Mouse (Mus musculus): ENCODE results near the gene Spred3. TPM values are rescaled to one million over a fixed set of nuclear protein-coding genes. Genes with fewer than 3 reads are reported as not detected.

The Spred3 gene
- polyA plus RNA-seq, 1 experiment: 0.32 TPM

DNA sequence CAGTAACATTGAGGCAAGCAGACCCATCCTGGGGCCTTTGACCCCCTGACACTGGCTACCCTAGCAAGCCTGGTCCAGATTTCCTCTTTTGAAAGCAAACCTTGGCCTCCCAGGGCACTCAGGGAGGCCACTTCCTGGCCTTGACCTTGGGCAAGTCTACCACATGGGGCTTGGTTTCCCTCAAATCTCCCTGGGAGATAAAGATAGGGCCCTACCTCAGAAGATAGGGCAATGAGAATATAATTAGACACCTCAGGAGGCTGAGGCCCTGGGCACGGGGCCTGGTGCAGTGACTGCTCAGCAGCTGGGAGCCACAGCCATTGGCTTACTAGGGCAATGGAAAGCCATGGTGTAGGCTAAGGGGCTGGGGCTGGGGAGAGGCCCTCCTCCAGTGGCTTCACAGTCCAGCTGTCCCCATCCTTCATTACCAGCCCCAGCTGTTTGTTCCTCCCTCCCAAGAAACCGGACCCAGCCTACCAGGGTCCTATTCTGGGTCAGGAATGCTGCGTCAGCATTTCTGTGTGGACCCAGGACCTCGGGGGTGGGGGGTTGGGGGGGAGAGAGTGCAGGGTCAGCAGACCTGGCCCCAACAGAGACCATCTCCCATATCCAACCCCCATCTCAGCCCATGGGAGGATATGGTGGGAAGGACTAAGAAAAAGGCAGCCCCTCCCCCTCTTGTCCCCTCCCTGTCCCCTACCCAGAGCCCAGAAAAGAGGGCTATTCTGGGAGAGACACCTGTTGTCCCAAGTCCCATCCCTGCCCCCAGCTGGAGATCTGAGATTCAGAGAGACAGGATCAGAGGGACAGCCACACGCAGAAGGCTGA, 46.5 kb downstream of the Spred3 start:
- no peak overlapping the region for H3K27ac ChIP-seq (replicated peaks; ENCODE audit: low read depth, low read length)

DNA sequence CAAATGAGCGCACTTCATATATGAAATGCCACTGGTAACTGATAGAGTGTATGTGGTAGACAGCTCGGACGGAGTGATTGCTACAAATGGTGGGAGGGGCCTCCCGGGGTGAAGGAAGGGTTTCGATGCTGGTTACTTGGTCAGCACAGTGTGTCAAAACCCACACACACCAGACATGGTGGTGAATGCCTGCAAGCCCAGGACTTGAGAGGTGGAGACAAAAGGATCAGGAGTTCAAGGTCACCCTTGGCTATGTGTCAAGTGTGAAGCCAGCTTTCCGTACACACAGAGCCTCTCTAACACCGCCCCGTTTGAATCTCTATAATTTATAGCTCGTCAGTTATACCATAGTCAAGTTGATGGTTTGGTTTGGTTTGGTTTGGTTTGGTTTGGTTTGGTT, 47.4 kb downstream of the Spred3 start:
- Histone ChIP-seq H3K4me3 (ENCODE audit: insufficient read depth, low read depth, low read length) (no peak overlapping the region), H3K4me1 (ENCODE audit: control insufficient read depth, insufficient read depth, insufficient read length, low read length) (peaks cover 3% of the 10 kb centered on the region; the same call in 1 of the 2 replicates), H3K27ac (replicated peaks; ENCODE audit: low read depth, low read length) (no peak overlapping the region)

More for the DNA sequence above, 46.5 kb downstream of the Spred3 start:
- Histone ChIP-seq H3K4me3 (ENCODE audit: insufficient read depth, low read depth, low read length) (no peak overlapping the region), H3K4me1 (ENCODE audit: control insufficient read depth, insufficient read depth, insufficient read length, low read length) (peaks cover 3% of the 10 kb centered on the region; the same call in 1 of the 2 replicates)

DNA sequence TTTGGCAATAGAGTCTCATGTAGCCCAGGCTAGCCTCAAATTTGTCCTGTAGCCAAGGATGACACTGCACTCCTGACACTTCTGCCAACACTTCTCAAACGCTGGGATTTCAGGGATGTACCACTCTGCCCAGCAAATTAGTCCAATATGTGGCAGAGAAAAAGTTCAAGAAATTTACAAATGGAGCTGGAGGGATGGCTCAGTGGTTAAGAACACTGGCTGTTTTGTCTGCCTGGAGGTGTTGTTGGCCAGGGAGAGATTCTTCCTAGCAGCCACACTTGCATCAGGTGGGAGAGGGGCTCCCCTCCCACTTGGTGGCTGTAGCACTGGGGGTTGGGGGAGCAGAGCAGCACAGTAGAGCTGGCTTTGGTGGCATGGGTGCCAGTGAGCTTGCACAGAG, 50.7 kb downstream of the Spred3 start:
- H3K4me3 ChIP-seq (ENCODE audit: insufficient read depth, low read depth, low read length): no peak overlapping the region
- no peaks in the 10 kb centered on the region for H3K4me1 ChIP-seq (ENCODE audit: control insufficient read depth, insufficient read depth, insufficient read length, low read length)
- no peak overlapping the region for H3K27ac ChIP-seq (replicated peaks; ENCODE audit: low read depth, low read length)

DNA sequence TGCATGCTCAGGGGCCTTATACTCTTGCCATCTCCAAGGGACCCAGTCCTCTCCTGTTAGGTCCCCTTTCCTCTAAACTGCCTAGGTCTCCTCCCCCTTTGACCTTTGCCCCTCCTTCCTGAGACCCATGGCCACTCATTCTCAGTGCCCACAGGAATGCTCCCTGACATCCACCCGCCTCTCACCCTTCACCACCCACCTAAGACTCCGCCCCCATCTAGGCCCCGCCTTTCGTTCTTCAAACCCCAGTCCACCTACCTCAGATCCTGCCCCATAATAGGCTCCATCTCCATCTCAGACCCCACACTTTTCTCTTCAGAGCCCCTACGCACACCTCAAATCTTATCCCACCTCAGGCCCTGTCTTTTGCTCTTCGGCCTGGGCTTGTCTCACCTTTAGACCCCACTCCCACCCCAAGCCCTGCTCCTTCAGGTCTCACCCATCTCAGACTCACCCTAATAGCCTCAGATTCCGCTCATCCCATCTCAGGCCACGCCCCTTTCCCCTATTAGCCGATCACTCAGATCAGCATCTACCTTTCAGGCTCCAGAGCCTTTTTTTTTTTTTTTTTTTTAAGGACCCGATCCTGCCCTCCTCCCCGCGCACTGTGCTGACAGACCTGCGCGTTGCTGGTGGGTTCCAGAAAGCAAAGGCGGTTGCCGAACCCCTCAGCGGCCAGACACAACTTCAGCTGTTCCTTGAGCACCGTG, 51.9 kb downstream of the Spred3 start:
- no peak overlapping the region for H3K27ac ChIP-seq (replicated peaks; ENCODE audit: low read depth, low read length)
- H3K4me3 ChIP-seq (ENCODE audit: insufficient read depth, low read depth, low read length): no peak overlapping the region

DNA sequence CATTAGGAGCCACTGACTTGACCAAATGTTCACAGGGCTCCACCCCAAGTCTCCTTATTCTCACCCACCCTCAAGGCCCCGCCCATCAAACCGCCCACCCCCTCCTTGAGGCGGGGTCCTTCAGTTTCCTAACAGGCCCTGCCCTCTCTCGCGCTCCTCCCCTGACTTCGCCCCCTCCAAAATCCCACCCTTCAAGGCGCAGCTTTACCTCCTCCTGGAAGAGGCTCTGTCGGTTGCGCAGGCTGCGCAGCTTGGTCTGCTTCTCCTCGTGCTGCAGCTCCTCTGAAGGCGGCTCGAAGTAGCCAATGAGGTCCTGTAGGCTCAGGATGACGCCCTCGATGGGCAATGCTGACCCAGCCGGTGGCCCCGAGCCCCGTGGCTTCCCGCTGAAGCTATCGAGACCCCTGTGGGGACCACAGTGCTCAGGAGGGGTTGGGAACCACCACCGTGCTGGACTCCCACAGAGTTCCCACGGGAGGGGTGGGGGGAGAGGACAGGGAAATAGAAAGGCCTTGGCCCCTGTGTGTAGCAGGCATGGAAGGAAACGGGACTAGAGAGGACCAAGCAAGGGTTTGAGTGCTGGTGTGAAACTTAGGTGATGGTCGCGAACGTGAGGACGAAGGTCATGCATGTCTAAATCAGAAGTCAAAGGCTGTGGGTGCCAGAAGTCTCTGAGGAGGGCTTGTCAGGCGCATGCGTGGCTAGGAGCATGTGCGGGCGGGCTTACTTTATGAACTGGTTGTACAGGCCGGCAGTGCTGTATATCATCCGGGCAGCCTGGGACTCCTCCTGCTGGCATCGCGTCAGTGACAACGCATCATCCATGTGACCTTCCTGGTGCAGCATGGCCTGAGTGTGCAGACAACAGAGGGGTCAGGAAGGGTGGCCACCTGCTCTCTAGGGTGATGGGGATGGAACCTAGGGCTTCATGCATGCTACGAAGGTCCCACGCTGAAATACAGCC, 60.9 kb downstream of the Spred3 start:
- H3K4me3 ChIP-seq (ENCODE audit: insufficient read depth, low read depth, low read length): no peak overlapping the region
- H3K27ac ChIP-seq (replicated peaks; ENCODE audit: low read depth, low read length): no peak overlapping the region
- H3K4me1 ChIP-seq (ENCODE audit: control insufficient read depth, insufficient read depth, insufficient read length, low read length): no peaks in the 10 kb centered on the region; the same call in 1 of the 2 replicates

More for the DNA sequence above, 51.9 kb downstream of the Spred3 start:
- no peaks in the 10 kb centered on the region for H3K4me1 ChIP-seq (ENCODE audit: control insufficient read depth, insufficient read depth, insufficient read length, low read length)

Other genes with a start within 250 kb of the Spred3 start
- gene Actn4, start 208.1 kb downstream of the Spred3 start, polyA plus RNA-seq (2012; ENCODE audit: insufficient read depth, insufficient read length, missing spikeins): 122 and 135 TPM in 2 replicates
- 165 and 216 TPM in 2 replicates for gene Eif3k, start 188.5 kb downstream of the Spred3 start, polyA plus RNA-seq (2012; ENCODE audit: insufficient read depth, insufficient read length, missing spikeins)
- 0.63 and 1.4 TPM in 2 replicates for gene Map4k1, start 188.4 kb downstream of the Spred3 start, polyA plus RNA-seq (2012; ENCODE audit: insufficient read depth, insufficient read length, missing spikeins)
- gene Ryr1, start 45.2 kb downstream of the Spred3 start, polyA plus RNA-seq (2012; ENCODE audit: insufficient read depth, insufficient read length, missing spikeins): 1.9 and 6.1 TPM in 2 replicates
- gene Rasgrp4, start 35.6 kb downstream of the Spred3 start, polyA plus RNA-seq (2012; ENCODE audit: insufficient read depth, insufficient read length, missing spikeins): 1.0 and 2.7 TPM in 2 replicates
- gene Fam98c, start 14.2 kb downstream of the Spred3 start, polyA plus RNA-seq (2012; ENCODE audit: insufficient read depth, insufficient read length, missing spikeins): 9.9 and 10.5 TPM in 2 replicates
- not detected in 2 replicates for gene Ggn, start 201 bp downstream of the Spred3 start, polyA plus RNA-seq (2012; ENCODE audit: insufficient read depth, insufficient read length, missing spikeins)
- gene Psmd8, start 10.3 kb upstream of the Spred3 start, polyA plus RNA-seq (2012; ENCODE audit: insufficient read depth, insufficient read length, missing spikeins): 302 and 383 TPM in 2 replicates
- 0.58 TPM in 1 of 2 replicates, not detected in the other for gene Catsperg1, start 43.6 kb upstream of the Spred3 start, polyA plus RNA-seq (2012; ENCODE audit: insufficient read depth, insufficient read length, missing spikeins)
- gene Kcnk6, start 62.1 kb upstream of the Spred3 start, polyA plus RNA-seq (2012; ENCODE audit: insufficient read depth, insufficient read length, missing spikeins): 1.3 and 1.6 TPM in 2 replicates
- 72.2 and 79.7 TPM in 2 replicates for gene Yif1b, start 67.9 kb upstream of the Spred3 start, polyA plus RNA-seq (2012; ENCODE audit: insufficient read depth, insufficient read length, missing spikeins)
- 2.5 TPM in 1 of 2 replicates, not detected in the other for gene 2200002D01Rik, start 78.1 kb upstream of the Spred3 start, polyA plus RNA-seq (2012; ENCODE audit: insufficient read depth, insufficient read length, missing spikeins)
- 3.9 and 5.6 TPM in 2 replicates for gene Spint2, start 111.5 kb upstream of the Spred3 start, polyA plus RNA-seq (2012; ENCODE audit: insufficient read depth, insufficient read length, missing spikeins)
- gene Ppp1r14a, start 118.9 kb upstream of the Spred3 start, polyA plus RNA-seq (2012; ENCODE audit: insufficient read depth, insufficient read length, missing spikeins): 4.6 and 7.2 TPM in 2 replicates
- gene Dpf1, start 133.5 kb upstream of the Spred3 start, polyA plus RNA-seq (2012; ENCODE audit: insufficient read depth, insufficient read length, missing spikeins): not detected in 2 replicates